Mouse (Mus musculus) inflammation-experienced regulatory T-cells, adult 6 months (primary cell): ENCODE results near the gene Ip6k2. TPM values are rescaled to one million over a fixed set of nuclear protein-coding genes. Genes with fewer than 3 reads are reported as not detected.

Source experiments
- ATAC-seq: one replicate; pipeline ENCODE4 v1.8.0; 2017
- polyA plus RNA-seq, 3 experiments: library from polyadenylated mRNA; unstranded; fragments of 100-300 nt; shearing (Covaris generic); gene quantifications; one replicate each; pipeline ENCODE4 v1.2.1; 2017

Gene Ip6k2
- polyA plus RNA-seq, 3 experiments from 2014 or later, result 10.9 to 24.0 (median 19.8) TPM

DNA sequence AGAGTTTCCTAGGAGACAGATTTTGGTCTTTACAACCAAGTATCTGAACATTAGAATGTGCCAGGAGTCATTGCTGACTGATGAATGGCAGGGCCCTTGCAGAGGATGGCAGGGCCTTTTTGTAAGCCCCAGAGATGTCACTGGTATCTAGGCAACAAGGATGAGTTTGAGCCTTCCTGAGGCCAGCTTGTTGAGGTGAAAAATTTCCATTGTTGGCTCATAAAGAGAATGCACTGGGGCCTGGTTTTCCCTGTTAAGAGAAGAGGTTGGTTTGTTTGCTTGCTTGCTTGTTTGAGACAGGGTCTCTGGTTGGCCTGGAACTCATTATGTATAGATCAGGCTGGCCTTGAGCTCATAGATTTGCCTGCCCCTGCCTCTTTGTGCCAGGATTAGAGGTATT lies 1.8 kb downstream of the Ip6k2 start:
- no peak for ATAC-seq

DNA sequence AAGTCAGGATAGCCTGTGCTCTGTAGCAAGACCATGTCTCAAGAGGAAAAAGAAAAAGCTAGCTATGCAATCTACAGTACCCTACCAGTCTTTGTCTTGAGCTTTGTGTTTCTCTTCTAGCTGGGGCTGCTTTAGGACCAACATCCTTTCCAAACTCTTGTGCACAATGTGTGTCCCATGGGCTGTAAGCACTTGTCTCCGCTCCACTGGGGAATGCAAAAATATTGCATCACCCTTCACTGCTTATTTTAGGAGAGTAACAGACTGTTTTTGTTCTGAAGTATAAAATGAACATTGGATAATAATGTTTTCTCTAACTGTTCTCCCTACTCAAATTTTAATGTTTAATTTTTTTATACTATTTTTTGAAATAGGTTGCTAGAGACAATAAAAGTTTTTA lies 2.9 kb downstream of the Ip6k2 start:
- ATAC-seq, result no peak

DNA sequence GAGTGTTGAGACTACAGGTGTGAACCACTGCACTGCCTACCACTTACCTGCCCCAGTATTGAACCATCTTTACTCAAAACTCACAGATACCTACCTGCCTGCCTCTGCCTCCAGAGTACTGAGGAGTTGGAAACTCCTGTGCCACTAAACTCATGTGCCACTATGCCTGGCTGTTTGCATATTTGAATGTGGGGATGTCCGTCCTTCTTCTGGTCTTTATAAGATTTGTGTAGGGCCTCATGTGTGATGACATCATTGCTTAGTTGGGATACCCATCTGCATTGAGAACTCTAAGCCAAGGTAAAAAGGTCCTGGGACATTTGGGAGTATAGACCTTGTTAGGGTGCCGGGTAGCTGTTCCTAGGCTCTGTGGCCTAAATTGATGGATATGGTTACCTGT lies 3.5 kb downstream of the Ip6k2 start:
- no peak for ATAC-seq

GRCm38 (mm10) chr9:108788713-108789112 lies 5.1 kb downstream of the Ip6k2 start:
- ATAC-seq, result no peak

DNA sequence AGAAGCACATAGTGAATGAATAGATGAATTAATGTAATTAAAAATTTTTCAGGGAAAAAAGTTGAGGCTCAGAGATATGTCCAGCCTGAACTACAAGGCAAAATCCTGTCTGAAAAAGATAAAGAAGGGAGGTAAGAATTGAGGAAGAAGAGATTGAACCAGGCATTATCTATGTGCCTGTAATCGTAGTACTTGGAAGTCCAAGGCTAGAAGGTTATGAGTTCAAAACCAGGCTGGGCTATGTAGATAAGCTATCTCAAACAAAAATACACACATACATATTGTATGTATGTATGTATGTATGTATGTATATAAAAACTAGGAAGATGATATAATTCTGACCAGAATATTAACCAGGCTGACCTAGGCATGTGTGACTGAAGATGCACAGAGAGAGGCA lies 8.7 kb downstream of the Ip6k2 start:
- no peak for ATAC-seq

DNA sequence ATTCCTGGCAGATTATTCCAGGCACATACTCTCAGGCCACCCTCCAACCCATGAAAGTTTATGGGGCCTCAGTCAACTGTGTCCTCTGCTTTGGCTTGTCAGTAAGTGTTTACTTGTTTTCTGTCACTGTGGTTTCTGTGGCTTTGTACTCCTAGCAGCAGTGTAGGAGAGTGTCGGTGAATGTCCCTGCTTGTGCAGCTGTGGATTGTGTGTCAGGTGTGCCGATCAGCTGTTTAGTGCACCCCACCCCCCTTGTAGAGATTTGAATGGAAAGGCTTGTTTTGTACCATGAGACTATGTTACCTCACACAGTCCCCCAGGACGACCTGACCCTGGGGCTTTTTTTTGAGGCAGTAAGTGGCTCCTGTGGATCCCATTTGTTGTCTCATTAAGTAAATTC lies 9.1 kb downstream of the Ip6k2 start:
- peak; percentile 58 for ATAC-seq

DNA sequence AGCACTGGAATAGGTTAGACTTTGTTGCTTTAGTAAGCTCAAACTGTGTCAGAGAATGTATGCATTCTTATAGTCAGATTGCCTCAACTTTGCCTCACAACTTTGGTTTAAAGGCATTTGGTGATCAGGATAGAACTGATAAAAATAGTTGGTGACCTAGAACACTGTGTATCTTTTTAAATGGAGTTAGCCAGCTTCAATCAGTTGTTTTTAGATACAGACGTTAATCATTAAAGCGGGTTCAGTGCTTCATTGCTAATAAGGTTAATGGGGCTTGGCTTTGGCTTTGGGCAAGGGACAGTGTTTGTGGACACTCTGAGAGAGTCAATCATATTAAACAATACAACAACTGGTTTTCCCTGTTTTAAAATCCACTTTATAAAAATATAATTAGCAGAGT lies 11.7 kb downstream of the Ip6k2 start:
- no peak for ATAC-seq

GRCm38 (mm10) chr9:108795762-108796161 lies 12.2 kb downstream of the Ip6k2 start:
- ATAC-seq, result no peak

GRCm38 (mm10) chr9:108796351-108796981 lies 12.9 kb downstream of the Ip6k2 start:
- no peak for ATAC-seq

DNA sequence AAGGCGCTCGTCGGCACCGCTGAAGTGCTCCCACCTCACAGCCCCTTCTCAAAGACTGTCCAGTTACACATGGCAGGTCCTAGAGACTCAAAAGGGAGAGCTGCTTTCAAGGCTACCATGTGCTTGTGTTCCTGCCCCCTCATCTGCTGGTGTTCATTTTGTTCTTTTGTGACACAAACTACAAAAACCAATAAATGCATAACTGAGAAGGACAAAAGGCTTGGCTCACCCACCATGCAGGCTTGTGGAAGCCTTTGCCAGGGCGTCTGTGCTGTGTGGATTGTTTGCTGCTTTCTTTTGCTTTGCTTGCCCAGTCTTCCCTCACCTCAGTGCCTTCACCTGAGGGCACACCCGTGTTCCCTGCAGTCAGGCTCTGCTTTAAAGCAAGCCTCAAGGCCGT lies 13.9 kb downstream of the Ip6k2 start:
- no peak for ATAC-seq

DNA sequence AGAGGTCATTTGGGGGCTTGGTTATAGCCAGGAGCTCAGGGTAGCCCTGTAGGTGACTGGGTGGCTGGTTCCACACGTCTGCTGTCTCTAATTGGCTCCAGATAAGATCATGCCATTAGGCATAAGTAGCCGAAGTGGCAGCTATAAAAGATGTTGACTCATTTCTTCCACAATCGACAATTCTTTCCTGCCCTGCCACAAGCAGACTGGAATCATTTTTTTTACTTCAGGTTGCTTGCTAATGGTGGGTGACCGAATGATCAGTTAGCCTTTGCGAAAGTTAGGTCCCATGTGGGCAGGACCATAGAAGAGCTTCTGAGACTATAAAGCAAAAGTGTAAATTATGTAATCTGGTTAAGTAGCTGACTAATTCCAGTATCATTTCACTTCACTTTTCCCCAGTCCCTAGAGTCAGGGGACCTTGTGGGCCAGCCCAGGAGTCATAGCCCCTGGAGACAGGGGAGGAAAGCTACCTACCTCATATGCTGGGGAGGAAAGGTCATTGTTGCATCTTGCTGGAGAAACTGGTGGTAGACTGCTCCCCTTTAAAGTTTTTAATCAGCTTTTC lies 15.0 kb downstream of the Ip6k2 start:
- no peak for ATAC-seq

GRCm38 (mm10) chr9:108799564-108799963 lies 16.0 kb downstream of the Ip6k2 start:
- ATAC-seq, result no peak

DNA sequence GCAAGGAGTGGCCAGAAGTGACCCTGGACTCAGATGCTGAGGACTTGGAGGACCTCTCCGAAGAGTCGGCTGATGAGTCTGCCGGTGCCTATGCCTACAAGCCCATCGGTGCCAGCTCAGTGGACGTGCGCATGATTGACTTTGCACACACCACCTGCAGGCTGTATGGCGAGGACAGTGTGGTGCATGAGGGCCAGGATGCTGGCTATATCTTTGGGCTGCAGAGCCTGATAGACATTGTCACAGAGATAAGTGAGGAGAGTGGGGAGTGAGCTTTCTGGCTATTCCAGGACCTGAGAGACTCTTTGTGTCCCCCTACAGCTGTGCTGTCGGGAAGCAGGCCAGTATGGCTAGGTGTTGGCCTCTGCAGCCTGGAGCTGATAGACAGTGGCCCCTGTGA lies 22.2 kb downstream of the Ip6k2 start:
- no peak for ATAC-seq

- no peak for ATAC-seq
Measured at GRCm38 (mm10) chr9:108806379-108806778, 22.8 kb downstream of the Ip6k2 start.

- no peak for ATAC-seq
Measured at GRCm38 (mm10) chr9:108806831-108807230, 23.2 kb downstream of the Ip6k2 start.

- ATAC-seq, result no peak
Measured at GRCm38 (mm10) chr9:108807674-108808073, 24.1 kb downstream of the Ip6k2 start.

- ATAC-seq, result peak; percentile 91
Measured at GRCm38 (mm10) chr9:108808163-108808665, 24.6 kb downstream of the Ip6k2 start, which contains the start of gene Nckipsd. Gene Nckipsd (plus strand): TSS chr9:108808368.

GRCm38 (mm10) chr9:108809188-108809587 lies 25.6 kb downstream of the Ip6k2 start:
- no peak for ATAC-seq

- ATAC-seq, result no peak
Measured at GRCm38 (mm10) chr9:108809723-108810122, 26.1 kb downstream of the Ip6k2 start.

GRCm38 (mm10) chr9:108810516-108810915 lies 26.9 kb downstream of the Ip6k2 start:
- no peak for ATAC-seq

DNA sequence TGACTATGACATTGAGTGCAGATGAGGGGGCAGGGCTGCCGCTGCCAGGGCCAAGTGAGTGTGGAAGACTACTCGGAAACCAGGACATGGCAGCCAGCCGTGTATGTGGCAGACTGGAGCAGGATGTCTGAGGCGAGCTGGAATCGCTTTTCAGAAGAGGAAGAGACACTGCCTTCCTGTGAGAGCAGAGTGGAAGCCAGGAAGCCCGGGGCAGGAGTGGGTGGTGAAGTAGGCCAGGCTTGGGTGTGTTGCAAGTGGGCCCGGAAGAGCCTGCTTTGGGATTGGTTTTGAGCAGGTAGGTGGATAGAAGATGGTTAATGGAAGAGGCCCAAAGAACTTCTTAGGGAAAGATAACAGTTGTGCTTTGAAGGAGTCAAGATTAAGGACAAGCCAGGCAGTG lies 32.0 kb downstream of the Ip6k2 start:
- no peak for ATAC-seq

DNA sequence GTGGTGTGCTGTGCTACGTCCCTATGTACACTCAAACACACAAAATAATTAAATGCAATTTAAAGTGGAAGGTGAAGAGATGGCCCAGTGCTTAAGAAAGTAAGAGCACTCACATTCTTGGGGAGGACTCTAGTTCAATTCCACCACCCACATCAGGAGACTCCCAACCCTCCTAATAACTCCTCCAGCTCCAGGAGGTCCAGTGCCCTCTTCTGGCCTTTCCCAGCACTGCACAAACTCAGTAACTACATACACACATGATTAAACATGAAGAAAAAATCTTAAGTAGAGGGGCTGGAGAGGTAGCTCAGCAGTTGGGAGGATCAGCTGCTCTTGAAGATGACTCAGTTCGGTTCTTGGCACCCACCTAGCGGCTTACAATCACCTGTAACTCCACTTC lies 35.9 kb downstream of the Ip6k2 start:
- no peak for ATAC-seq

- ATAC-seq, result no peak
Measured at GRCm38 (mm10) chr9:108820077-108820476, 36.5 kb downstream of the Ip6k2 start.

DNA sequence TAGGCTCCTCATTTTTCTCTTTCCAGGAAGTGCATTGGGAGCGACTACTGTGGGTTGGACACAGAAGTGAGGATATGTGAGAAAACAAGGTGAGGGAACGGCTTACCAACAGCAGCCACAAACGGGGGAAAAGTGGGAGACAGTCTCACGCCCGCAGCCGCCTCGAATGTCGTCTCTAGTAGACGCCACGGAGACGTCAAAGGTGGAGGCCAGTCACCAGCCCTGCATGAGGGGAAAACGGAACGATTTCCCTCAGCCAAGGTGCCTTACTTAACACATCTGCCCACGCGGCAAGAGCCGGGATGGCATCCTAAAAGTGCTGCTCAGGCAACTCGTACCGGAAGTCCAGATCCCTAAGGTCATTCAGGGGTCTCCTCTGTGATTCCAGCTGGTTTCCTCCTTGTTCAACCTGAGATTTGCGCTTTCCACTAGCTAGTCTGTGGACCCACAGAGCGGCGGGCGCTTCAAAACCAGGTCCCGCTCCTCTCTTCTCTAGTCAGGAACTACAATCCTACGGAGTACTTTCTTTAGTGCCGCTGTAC lies 40.6 kb downstream of the Ip6k2 start:
- no peak for ATAC-seq
